Mouse (Mus musculus): ENCODE measurements around the gene Vps4b. TPM values are rescaled to one million over a fixed set of nuclear protein-coding genes. Genes with fewer than 3 reads are reported as not detected.

The Vps4b gene
- total RNA-seq (2021) = 10 to 100 TPM; 49.7 to 52.7 TPM
- long read RNA-seq, experiment 1, full-length matches to known transcripts = 53 of 57 reads
- long read RNA-seq, experiment 1, partial matches to known transcripts = 1 of 57 reads
- long read RNA-seq, experiment 1, other reads (novel, unspliced or antisense) = 3 of 57 reads
- long read RNA-seq, experiment 2, full-length matches to known transcripts = 37 of 44 reads
- long read RNA-seq, experiment 2, partial matches to known transcripts = 4 of 44 reads
- long read RNA-seq, experiment 2, other reads (novel, unspliced or antisense) = 3 of 44 reads

GRCm38 (mm10) chr1:106796542-106796924 is at the start of gene Vps4b:
Vps4b (minus strand) TSS chr1:106796728.
- peak; percentile 89 to 97 for DNase-seq (ENCODE audit: low spot score in 2 of 2)

GRCm38 (mm10) chr1:106828784-106829183 is 32.3 kb upstream of the Vps4b start:
- no peak for DNase-seq (ENCODE audit: low spot score in 2 of 2)

GRCm38 (mm10) chr1:106822297-106822696 is 25.8 kb upstream of the Vps4b start:
- peak in 1 of 2 experiments; percentile 16 for DNase-seq (ENCODE audit: low spot score in 2 of 2)

GRCm38 (mm10) chr1:106818323-106818722 is 21.8 kb upstream of the Vps4b start:
- DNase-seq (ENCODE audit: low spot score in 2 of 2) = peak in 1 of 2 experiments; percentile 42

- DNase-seq (ENCODE audit: low spot score in 2 of 2) = no peak
These were observed 20.2 kb upstream of the Vps4b start for GRCm38 (mm10) chr1:106816766-106817165.

GRCm38 (mm10) chr1:106815265-106815664 is 18.7 kb upstream of the Vps4b start:
- no peak for DNase-seq (ENCODE audit: low spot score in 2 of 2)

GRCm38 (mm10) chr1:106814864-106815263 is 18.3 kb upstream of the Vps4b start:
- DNase-seq (ENCODE audit: low spot score in 2 of 2) = no peak

- DNase-seq (ENCODE audit: low spot score in 2 of 2) = no peak
These were observed 3.4 kb upstream of the Vps4b start for GRCm38 (mm10) chr1:106799931-106800330.

- no peak for DNase-seq (ENCODE audit: low spot score in 2 of 2)
These were observed 2.9 kb upstream of the Vps4b start for GRCm38 (mm10) chr1:106799406-106799805.

- DNase-seq (ENCODE audit: low spot score in 2 of 2) = no peak
These were observed 655 bp upstream of the Vps4b start for GRCm38 (mm10) chr1:106796987-106797779.

- no peak for DNase-seq (ENCODE audit: low spot score in 2 of 2)
These were observed 640 bp downstream of the Vps4b start for GRCm38 (mm10) chr1:106795634-106796541.

GRCm38 (mm10) chr1:106774896-106775295 is 21.6 kb downstream of the Vps4b start:
- no peak for DNase-seq (ENCODE audit: low spot score in 2 of 2)

- DNase-seq (ENCODE audit: low spot score in 2 of 2) = no peak
These were observed 22.4 kb downstream of the Vps4b start for GRCm38 (mm10) chr1:106774092-106774491.

GRCm38 (mm10) chr1:106768773-106769172 is 27.8 kb downstream of the Vps4b start:
- DNase-seq (ENCODE audit: low spot score in 2 of 2) = no peak

GRCm38 (mm10) chr1:106765771-106766170 is 30.8 kb downstream of the Vps4b start:
- no peak for DNase-seq (ENCODE audit: low spot score in 2 of 2)

GRCm38 (mm10) chr1:106764846-106765245 is 31.7 kb downstream of the Vps4b start:
- no peak for DNase-seq (ENCODE audit: low spot score in 2 of 2)

- DNase-seq (ENCODE audit: low spot score in 2 of 2) = no peak
These were observed 32.2 kb downstream of the Vps4b start for GRCm38 (mm10) chr1:106764281-106764680.

- no peak for DNase-seq (ENCODE audit: low spot score in 2 of 2)
These were observed 35.8 kb downstream of the Vps4b start for GRCm38 (mm10) chr1:106760750-106761149.

- peak; percentile 95 to 97 for DNase-seq (ENCODE audit: low spot score in 2 of 2)
These were observed 36.7 kb downstream of the Vps4b start, which contains the start of gene Kdsr for GRCm38 (mm10) chr1:106759572-106760435. Kdsr (minus strand) TSS chr1:106759727.
